Mouse (Mus musculus) CD4-positive, CD25-positive, alpha-beta regulatory T cell, adult 2 months (primary cell): ENCODE results near the gene Tom1l2.

Experiments used
- DNase-seq: peaks from one replicate; pipeline ENCODE4 v3.0.0-alpha.2; 2012; ENCODE audit warnings: low read depth, low spot score

Gene Tom1l2

DNA sequence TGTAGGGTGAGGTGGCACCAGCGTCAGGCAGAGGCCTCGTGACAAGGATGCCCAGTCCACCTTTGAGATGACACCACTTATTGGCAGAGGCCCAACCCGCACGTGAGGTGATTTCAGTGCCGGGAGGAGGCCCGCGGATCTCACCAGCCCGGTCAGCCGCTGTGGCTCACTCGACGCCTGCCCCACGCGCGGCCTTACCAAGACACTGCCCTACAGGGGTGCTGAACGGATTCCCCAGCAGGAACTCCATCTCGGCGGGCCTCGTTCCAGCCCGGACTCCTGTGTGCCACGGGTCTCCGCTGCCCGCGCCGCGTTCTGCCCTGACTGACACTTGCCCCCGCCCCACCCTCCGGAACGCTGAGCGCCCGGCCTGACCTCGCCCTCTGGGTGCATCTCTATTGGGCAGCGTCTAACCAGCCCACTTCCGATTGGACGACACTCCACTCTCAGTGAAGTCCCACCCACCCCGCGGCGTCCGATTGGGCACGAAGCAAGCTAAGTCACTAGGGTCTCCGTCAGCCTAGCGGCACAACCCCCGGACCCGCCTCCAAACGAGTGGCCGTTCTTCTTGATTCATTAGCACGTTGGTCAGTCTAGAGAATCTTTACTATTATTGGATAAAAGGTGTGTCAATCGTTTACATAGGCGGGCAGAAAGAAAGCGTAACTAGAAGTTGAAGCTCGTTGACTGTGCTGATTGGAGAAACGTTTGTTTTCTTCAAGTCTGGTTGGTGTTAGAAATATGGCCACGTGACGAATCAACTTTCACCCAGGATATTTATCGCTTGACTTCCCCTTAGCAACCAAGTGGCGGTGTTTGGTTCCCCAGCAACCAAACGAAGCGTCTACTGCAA is at the start of gene Tom1l2, which contains the start of gene Drc3:
Gene Tom1l2 (minus strand): TSS at position 347 of the 853 bp plus-strand sequence.
Gene Drc3 (plus strand): TSS at position 771 of the 853 bp plus-strand sequence.
- peak; percentile 99 for DNase-seq

DNA sequence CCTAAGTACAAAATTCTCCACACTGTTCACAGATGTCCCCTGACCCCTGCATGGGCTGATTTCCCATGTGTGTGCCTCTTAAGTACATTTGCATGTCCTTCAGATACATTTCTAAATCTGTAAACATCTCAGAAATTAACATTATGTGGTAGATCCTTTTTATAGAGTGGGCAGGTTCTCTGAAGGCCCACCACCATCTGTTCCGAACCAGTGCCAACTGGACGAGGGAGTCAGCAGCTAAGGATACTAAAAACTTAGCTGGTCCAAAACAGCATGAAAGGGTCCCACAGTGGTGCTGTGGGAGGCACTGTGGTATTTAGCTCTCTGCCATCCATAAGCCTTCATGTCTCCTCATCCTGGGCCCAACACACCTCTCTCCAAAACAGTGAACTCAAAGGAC is 44.5 kb upstream of the Tom1l2 start:
- no peak for DNase-seq

DNA sequence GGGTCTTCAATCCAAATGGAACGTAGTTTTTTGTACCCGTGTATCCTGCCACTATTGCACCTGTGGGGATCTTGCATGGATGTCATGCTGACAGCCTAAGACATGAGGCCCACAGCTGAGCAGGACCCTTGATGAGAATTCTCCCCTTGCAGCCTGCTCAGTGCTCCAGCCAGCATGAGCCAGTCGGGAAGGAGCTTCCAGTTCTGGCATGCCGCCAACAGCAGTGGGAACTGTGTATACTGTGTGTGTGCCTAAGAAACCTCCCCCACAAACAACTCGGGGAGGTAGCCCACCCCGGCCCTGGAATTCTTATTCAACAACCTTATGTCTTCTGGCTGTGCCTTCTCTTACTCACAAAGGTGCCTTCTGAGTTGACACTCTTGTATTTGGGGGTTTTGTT is 43.8 kb upstream of the Tom1l2 start:
- no peak for DNase-seq

DNA sequence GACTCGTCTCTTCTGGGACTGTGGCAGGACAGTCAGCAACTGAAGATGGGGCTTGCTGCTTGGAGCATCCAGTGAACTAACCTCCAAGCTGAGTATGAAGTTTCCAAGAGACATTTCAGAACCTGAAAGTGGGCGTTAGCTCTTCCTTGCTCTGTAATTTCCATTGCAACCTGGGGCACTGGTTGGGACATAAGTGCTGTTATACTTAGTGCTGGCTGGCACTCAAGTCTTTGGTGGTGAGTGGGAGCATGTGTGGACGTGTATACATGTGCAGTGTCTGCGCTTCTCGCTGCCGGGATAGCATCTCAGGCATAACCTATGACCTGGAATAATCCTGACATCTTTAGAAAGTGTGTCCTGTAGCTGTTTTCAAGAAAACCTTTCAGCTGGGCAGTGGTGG is 38.6 kb upstream of the Tom1l2 start:
- no peak for DNase-seq

DNA sequence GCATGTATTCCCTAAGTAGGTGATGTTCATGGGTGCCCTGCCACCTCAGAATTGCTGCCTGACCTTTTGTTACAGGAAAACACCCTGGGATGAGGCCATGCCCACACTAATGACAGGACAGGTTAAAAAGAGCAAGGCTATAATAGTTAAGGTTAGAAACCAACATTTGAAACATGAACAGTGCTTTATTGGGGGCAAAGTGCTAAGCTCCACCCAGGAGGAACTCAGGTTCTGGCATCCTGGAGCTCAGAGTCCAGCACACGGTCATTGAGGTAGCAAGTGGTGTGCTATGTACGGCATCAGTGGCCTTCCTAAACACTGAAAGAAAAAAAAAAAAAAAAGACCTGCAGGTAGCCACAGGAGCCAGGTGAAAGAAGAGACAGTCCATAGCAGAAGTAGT is 35.2 kb upstream of the Tom1l2 start:
- DNase-seq: no peak

DNA sequence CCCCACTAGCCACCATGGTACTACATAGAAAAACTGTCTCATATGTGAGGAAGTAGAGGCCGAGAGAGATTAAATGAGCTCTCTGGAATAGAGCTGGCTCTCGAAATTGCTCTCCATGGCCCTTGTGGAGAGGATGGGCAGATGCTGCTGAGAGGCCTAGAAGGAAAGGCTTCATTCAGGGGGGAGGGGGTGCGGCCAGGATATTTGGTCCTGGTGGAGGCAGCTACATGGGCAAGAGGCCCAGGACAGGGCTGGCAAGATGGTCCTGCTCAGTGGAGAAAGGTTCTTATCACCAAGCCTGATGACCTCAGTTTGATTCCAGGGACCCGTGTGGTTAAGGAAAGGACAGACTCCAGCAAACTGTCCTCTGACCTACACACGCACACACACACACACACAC is 33.2 kb upstream of the Tom1l2 start:
- no peak for DNase-seq

GRCm38 (mm10) chr11:60384762-60385421 is 32.2 kb upstream of the Tom1l2 start:
- no peak for DNase-seq

GRCm38 (mm10) chr11:60383518-60383917 is 30.8 kb upstream of the Tom1l2 start:
- DNase-seq: no peak

DNA sequence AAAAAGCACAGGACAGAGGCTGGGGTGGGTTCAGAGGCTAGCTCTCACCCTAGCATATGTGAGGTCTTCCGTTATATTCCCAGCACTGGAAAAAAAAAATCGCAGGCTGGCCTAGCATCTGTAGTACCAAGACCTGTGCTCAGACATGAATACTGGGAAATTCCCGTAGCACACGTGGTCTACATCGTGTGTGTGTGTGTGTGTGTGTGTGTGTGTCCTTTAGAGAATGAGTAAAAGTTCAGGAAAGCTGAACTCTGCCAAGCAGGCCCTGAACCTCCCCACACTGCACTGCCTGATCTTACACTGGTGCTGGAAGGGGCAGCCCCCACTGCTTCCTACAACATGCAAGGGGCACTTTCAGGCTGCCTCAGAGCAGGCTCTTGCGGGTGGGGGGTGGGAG is 21.8 kb upstream of the Tom1l2 start:
- no peak for DNase-seq

GRCm38 (mm10) chr11:60370431-60370830 is 17.7 kb upstream of the Tom1l2 start:
- no peak for DNase-seq

GRCm38 (mm10) chr11:60369448-60369847 is 16.7 kb upstream of the Tom1l2 start:
- DNase-seq: no peak

- no peak for DNase-seq
Observed at GRCm38 (mm10) chr11:60368909-60369308, 16.2 kb upstream of the Tom1l2 start.

GRCm38 (mm10) chr11:60367256-60367655 is 14.6 kb upstream of the Tom1l2 start:
- DNase-seq: no peak

GRCm38 (mm10) chr11:60366239-60367019 is 13.7 kb upstream of the Tom1l2 start:
- no peak for DNase-seq

- no peak for DNase-seq
Observed at GRCm38 (mm10) chr11:60360631-60361201, 8.0 kb upstream of the Tom1l2 start.

GRCm38 (mm10) chr11:60359936-60360335 is 7.2 kb upstream of the Tom1l2 start:
- no peak for DNase-seq

DNA sequence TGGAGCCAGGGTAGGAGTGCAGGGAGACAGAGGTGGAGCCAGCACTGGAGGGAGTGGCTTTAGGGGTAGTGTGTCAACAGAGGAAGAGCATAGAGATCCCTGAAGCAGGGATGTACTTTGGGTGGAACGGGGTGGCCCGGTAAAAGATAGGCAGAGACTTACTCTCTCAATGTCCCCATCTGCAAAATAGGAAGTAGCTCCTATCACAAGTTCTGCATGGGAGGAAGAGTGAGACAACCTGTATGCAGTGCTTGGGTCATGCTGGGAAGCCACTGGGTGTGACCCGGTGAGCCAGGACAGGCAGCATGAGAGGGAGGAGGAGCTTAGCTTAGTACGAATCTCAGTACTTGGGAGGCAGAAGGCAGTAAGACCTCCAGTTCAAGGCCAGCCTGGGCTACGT is 6.4 kb upstream of the Tom1l2 start:
- no peak for DNase-seq

GRCm38 (mm10) chr11:60358548-60358947 is 5.8 kb upstream of the Tom1l2 start:
- no peak for DNase-seq

- DNase-seq: no peak
Observed at GRCm38 (mm10) chr11:60357116-60357515, 4.4 kb upstream of the Tom1l2 start.

DNA sequence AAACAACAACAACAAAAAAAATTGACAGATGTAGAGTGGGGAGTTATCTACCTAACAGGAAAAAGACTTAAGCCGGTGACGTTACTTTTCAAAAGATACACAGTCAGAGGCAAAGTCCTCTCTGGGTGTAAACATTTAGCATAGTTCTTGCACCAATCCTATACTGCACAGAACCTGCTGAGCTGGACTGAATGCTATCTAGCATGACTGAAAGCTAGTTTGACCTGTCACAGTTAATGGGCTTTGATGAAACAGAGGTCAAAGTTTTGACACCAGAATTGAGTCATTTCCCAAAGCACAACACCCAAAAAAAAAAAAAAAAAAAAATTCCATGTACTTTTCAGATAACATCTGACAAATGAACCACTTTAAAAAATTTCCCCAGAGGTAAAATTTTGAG is 3.2 kb upstream of the Tom1l2 start:
- no peak for DNase-seq

- no peak for DNase-seq
Observed at GRCm38 (mm10) chr11:60351925-60352371, 757 bp downstream of the Tom1l2 start.

GRCm38 (mm10) chr11:60351388-60351787 is 1.3 kb downstream of the Tom1l2 start:
- DNase-seq: peak; percentile 41
